Mouse (Mus musculus) hindbrain, embryonic 13.5 days (tissue): ENCODE results near the gene Olfr668. TPM values are rescaled to one million over a fixed set of nuclear protein-coding genes. Genes with fewer than 3 reads are reported as not detected.
"Not testable (repeated sequence)": the region's sequence is repeated elsewhere in the genome, so short reads cannot be mapped to it uniquely, and the experiment has no call there.

Experiments used
- ATAC-seq: fragments of 200-750 bp; cut with Nextera tagmentation; 2 replicates; pipeline ENCODE4 v1.8.0; 2017; ENCODE audit warnings: moderate TSS enrichment; ENCODE audit not compliant: low FRiP score
- H3K27ac ChIP-seq: fragments of 300-500 bp; sonication (generic); 2 replicates; pipeline ENCODE4 v1.5.1; 2015; ENCODE audit warnings: inconsistent platforms, mild to moderate bottlenecking, moderate library complexity
- H3K27me3 ChIP-seq: fragments of 300-500 bp; sonication (generic); 2 replicates; pipeline ENCODE4 v1.6.1; 2015; ENCODE audit warnings: mild to moderate bottlenecking, inconsistent platforms
- H3K36me3 ChIP-seq: fragments of 300-500 bp; sonication (generic); 2 replicates; pipeline ENCODE4 v1.6.1; 2015; ENCODE audit warnings: mild to moderate bottlenecking, inconsistent platforms
- H3K4me1 ChIP-seq: fragments of 300-500 bp; sonication (generic); replicated peaks from 2 replicates; pipeline ENCODE4 v1.6.1; 2015; ENCODE audit warnings: inconsistent platforms
- H3K4me2 ChIP-seq: fragments of 300-500 bp; sonication (generic); 2 replicates; pipeline ENCODE4 v1.6.1; 2015; ENCODE audit warnings: inconsistent platforms, mild to moderate bottlenecking, moderate library complexity
- H3K4me3 ChIP-seq: fragments of 300-500 bp; sonication (generic); 2 replicates; pipeline ENCODE4 v1.5.1; 2015; ENCODE audit warnings: mild to moderate bottlenecking, inconsistent platforms
- H3K9ac ChIP-seq: fragments of 300-500 bp; sonication (generic); 2 replicates; pipeline ENCODE4 v1.6.1; 2015; ENCODE audit warnings: mild to moderate bottlenecking, inconsistent platforms
- H3K9me3 ChIP-seq: fragments of 300-500 bp; sonication (generic); 2 replicates; pipeline ENCODE4 v1.6.1; 2016; ENCODE audit warnings: inconsistent platforms
- WGBS: fragments of 180-500 bp; shearing (Covaris S2); methylation state at CpG from one replicate; pipeline ENCODE4 v1.1.7; 2015; 5-methylcytosine and 5-hydroxymethylcytosine counted together
- polyA plus RNA-seq: library from polyadenylated mRNA; unstranded; fragments of >200 nt; fragmentation: Nextera tagmentation; extraction: Ambion mirVana; gene quantifications from 2 replicates; pipeline ENCODE4 v1.2.1, GENCODE M21; 2015

Olfr668 gene
- not detected in 2 replicates for polyA plus RNA-seq

GRCm38 (mm10) chr7:104927957-104928356 is at the start of gene Olfr668:
Olfr668 (minus strand) TSS chr7:104928057.
- H3K36me3 ChIP-seq, result no peaks in the 10 kb centered on the region
- H3K4me2 ChIP-seq, result no peak within 1 kb of the TSS
- no peaks in the 10 kb centered on the region for H3K27me3 ChIP-seq
- 83% methylated on average over 1 of the region's 1 CpGs for WGBS
- H3K9me3 ChIP-seq, result no peaks in the 10 kb centered on the region
- ATAC-seq, result no peak
- no peak within 1 kb of the TSS for H3K27ac ChIP-seq
- no peak within 1 kb of the TSS for H3K9ac ChIP-seq
- no peaks in the 10 kb centered on the region for H3K4me1 ChIP-seq
- H3K4me3 ChIP-seq, result no peak within 1 kb of the TSS

GRCm38 (mm10) chr7:104972507-104972906 is 44.6 kb upstream of the Olfr668 start:
- WGBS, result 78% methylated on average over 2 of the region's 2 CpGs
- not testable (repeated sequence) for H3K27ac ChIP-seq

GRCm38 (mm10) chr7:104962520-104962919 is 34.7 kb upstream of the Olfr668 start, which contains the start of gene Olfr670:
Olfr670 (minus strand) TSS chr7:104962620.
- Histone ChIP-seq H3K27ac (no peak within 1 kb of the TSS), H3K9me3 (no peaks in the 10 kb centered on the region), H3K4me1 (no peaks in the 10 kb centered on the region), H3K27me3 (no peaks in the 10 kb centered on the region), H3K4me2 (no peak within 1 kb of the TSS), H3K9ac (no peak within 1 kb of the TSS), H3K4me3 (no peak within 1 kb of the TSS), H3K36me3 (no peaks in the 10 kb centered on the region)
- no peak for ATAC-seq
- 64% methylated on average over 1 of the region's 1 CpGs for WGBS

More at GRCm38 (mm10) chr7:104972507-104972906, 44.6 kb upstream of the Olfr668 start:
- H3K27me3 ChIP-seq, ATAC-seq, H3K4me3 ChIP-seq, H3K36me3 ChIP-seq, H3K4me1 ChIP-seq, H3K4me2 ChIP-seq, H3K9me3 ChIP-seq, H3K9ac ChIP-seq: not testable (repeated sequence)

GRCm38 (mm10) chr7:104950234-104950633 is 22.4 kb upstream of the Olfr668 start:
- ATAC-seq, result not testable (repeated sequence)

GRCm38 (mm10) chr7:104933940-104934339 is 6.1 kb upstream of the Olfr668 start, which contains the start of gene Olfr669:
Olfr669 (plus strand) TSS chr7:104934240.
- no peak for ATAC-seq
- no peaks in the 10 kb centered on the region for H3K9me3 ChIP-seq
- 86% methylated on average over 1 of the region's 1 CpGs for WGBS
- H3K4me3 ChIP-seq, result no peak within 1 kb of the TSS
- H3K4me2 ChIP-seq, result no peak within 1 kb of the TSS
- no peak within 1 kb of the TSS for H3K27ac ChIP-seq
- H3K4me1 ChIP-seq, result no peaks in the 10 kb centered on the region
- no peaks in the 10 kb centered on the region for H3K27me3 ChIP-seq
- no peaks in the 10 kb centered on the region for H3K36me3 ChIP-seq
- H3K9ac ChIP-seq, result no peak within 1 kb of the TSS

More at GRCm38 (mm10) chr7:104950234-104950633, 22.4 kb upstream of the Olfr668 start:
- not testable (repeated sequence) for H3K27ac ChIP-seq, H3K4me1 ChIP-seq, H3K9me3 ChIP-seq, H3K9ac ChIP-seq, H3K36me3 ChIP-seq, H3K4me2 ChIP-seq, H3K4me3 ChIP-seq, H3K27me3 ChIP-seq
- WGBS, result 93% methylated on average over 16 of the region's 16 CpGs

GRCm38 (mm10) chr7:104921382-104921781 is 6.5 kb downstream of the Olfr668 start, which contains the start of gene Olfr667:
Olfr667 (minus strand) TSS chr7:104921482.
- Histone ChIP-seq H3K9me3 (no peaks in the 10 kb centered on the region), H3K9ac (no peak within 1 kb of the TSS), H3K36me3 (no peaks in the 10 kb centered on the region), H3K27ac (no peak within 1 kb of the TSS), H3K4me3 (no peak within 1 kb of the TSS), H3K27me3 (no peaks in the 10 kb centered on the region), H3K4me2 (no peak within 1 kb of the TSS), H3K4me1 (no peaks in the 10 kb centered on the region)
- no peak for ATAC-seq
- WGBS, result 98% methylated on average over 1 of the region's 1 CpGs

- Histone ChIP-seq H3K4me1 (no peaks in the 10 kb centered on the region), H3K9ac (no peak within 1 kb of the TSS), H3K4me3 (no peak within 1 kb of the TSS), H3K27ac (no peak within 1 kb of the TSS), H3K4me2 (no peak within 1 kb of the TSS), H3K27me3 (no peaks in the 10 kb centered on the region), H3K9me3 (no peaks in the 10 kb centered on the region), H3K36me3 (no peaks in the 10 kb centered on the region)
- 89% methylated on average over 2 of the region's 2 CpGs for WGBS
- no peak for ATAC-seq
Observed at GRCm38 (mm10) chr7:104895852-104896251, 32.0 kb downstream of the Olfr668 start, which contains the start of gene Olfr666. Olfr666 (minus strand) TSS chr7:104895952.

GRCm38 (mm10) chr7:104877731-104878130 is 50.1 kb downstream of the Olfr668 start, which contains the start of gene Olfr665:
Olfr665 (plus strand) TSS chr7:104878031.
- Histone ChIP-seq H3K9ac (no peak within 1 kb of the TSS), H3K4me1 (no peaks in the 10 kb centered on the region), H3K36me3 (no peaks in the 10 kb centered on the region), H3K9me3 (no peaks in the 10 kb centered on the region), H3K4me2 (no peak within 1 kb of the TSS), H3K27ac (no peak within 1 kb of the TSS), H3K4me3 (no peak within 1 kb of the TSS), H3K27me3 (no peaks in the 10 kb centered on the region)
- 64% methylated on average over 1 of the region's 1 CpGs for WGBS
- no peak for ATAC-seq

Other genes starting within 250 kb of the Olfr668 start
- not detected in 2 replicates for gene Olfr661, start 241.6 kb downstream of the Olfr668 start, polyA plus RNA-seq
- gene Usp17le, start 150.6 kb downstream of the Olfr668 start, polyA plus RNA-seq, result not detected in 2 replicates
- not detected in 2 replicates for gene Usp17lb, start 85.5 kb downstream of the Olfr668 start, polyA plus RNA-seq
- gene Usp17la, start 71.0 kb downstream of the Olfr668 start, polyA plus RNA-seq, result not detected in 2 replicates
- gene Olfr665, start 50.0 kb downstream of the Olfr668 start, polyA plus RNA-seq, result not detected in 2 replicates
- gene Olfr666, start 32.1 kb downstream of the Olfr668 start, polyA plus RNA-seq, result not detected in 2 replicates
- gene Olfr667, start 6.6 kb downstream of the Olfr668 start, polyA plus RNA-seq, result not detected in 2 replicates
- gene Olfr669, start 6.2 kb upstream of the Olfr668 start, polyA plus RNA-seq, result not detected in 2 replicates
- not detected in 2 replicates for gene Olfr670, start 34.6 kb upstream of the Olfr668 start, polyA plus RNA-seq
- not detected in 2 replicates for gene Olfr671, start 51.1 kb upstream of the Olfr668 start, polyA plus RNA-seq
- not detected in 2 replicates for gene Olfr672, start 74.0 kb upstream of the Olfr668 start, polyA plus RNA-seq
- gene Olfr675, start 100.4 kb upstream of the Olfr668 start, polyA plus RNA-seq, result not detected in 2 replicates
- not detected in 2 replicates for gene Olfr676, start 104.6 kb upstream of the Olfr668 start, polyA plus RNA-seq
- gene Olfr677, start 123.3 kb upstream of the Olfr668 start, polyA plus RNA-seq, result not detected in 2 replicates
- not detected in 2 replicates for gene Olfr678, start 136.4 kb upstream of the Olfr668 start, polyA plus RNA-seq
- not detected in 2 replicates for gene Olfr679, start 153.1 kb upstream of the Olfr668 start, polyA plus RNA-seq
- gene Olfr680-ps1, start 164.8 kb upstream of the Olfr668 start, polyA plus RNA-seq, result not detected in 2 replicates
- gene Olfr681, start 188.8 kb upstream of the Olfr668 start, polyA plus RNA-seq, result not detected in 2 replicates
- gene Olfr683, start 219.0 kb upstream of the Olfr668 start, polyA plus RNA-seq, result not detected in 2 replicates
- not detected in 2 replicates for gene Olfr684, start 235.6 kb upstream of the Olfr668 start, polyA plus RNA-seq